Mouse (Mus musculus): ENCODE measurements around the gene Ifit2. TPM values are rescaled to one million over a fixed set of nuclear protein-coding genes. Genes with fewer than 3 reads are reported as not detected.

The Ifit2 gene
- polyA plus RNA-seq, 1 experiment, result 4.0 TPM

- 87% methylated on average over 5 of the region's 5 CpGs for WGBS
- H3K27me3 ChIP-seq (ENCODE audit: control insufficient read depth, insufficient read depth, low read length), result no peaks in the 10 kb centered on the region
- no peaks in the 10 kb centered on the region for H3K4me1 ChIP-seq (ENCODE audit: control insufficient read depth, insufficient read depth, low read length)
- TF ChIP-seq POLR2A (IDR thresholded peaks at IDR 0.05; ENCODE audit: borderline replicate concordance, insufficient read depth, low read length) (no peak), CTCF (IDR thresholded peaks at IDR 0.05; ENCODE audit: borderline replicate concordance, insufficient read depth, low read depth, low read length) (no peak)
- no peak for DNase-seq
- H3K4me3 ChIP-seq (replicated peaks; ENCODE audit: insufficient read depth, low read depth, low read length), result no peak overlapping the region
- no peak overlapping the region for H3K27ac ChIP-seq (ENCODE audit: insufficient read depth, low read length)
These were observed 70.4 kb downstream of the Ifit2 start for GRCm38 (mm10) chr19:34620871-34621270.

DNA sequence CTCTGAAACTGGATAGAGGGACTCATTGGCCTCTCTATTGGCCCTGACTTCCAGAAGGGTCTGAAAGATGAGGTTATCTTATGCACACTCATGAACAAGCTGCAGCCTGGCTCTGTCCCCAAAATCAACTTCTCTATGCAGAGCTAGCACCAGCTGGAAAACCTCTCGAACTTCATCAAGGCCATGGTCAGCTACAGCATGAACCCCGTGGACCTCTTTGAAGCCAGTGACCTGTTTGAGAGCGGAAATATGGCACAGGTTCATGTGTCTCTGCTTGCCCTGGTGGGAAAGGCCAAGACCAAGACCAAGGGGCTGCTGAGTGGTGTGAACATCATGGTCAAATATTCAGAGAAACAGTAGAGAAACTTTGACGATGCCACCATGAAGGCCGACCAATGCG is 73.3 kb downstream of the Ifit2 start:
- no peak overlapping the region for H3K4me3 ChIP-seq (replicated peaks; ENCODE audit: insufficient read depth, low read depth, low read length)
- TF ChIP-seq CTCF (IDR thresholded peaks at IDR 0.05; ENCODE audit: borderline replicate concordance, insufficient read depth, low read depth, low read length) (no peak), POLR2A (IDR thresholded peaks at IDR 0.05; ENCODE audit: borderline replicate concordance, insufficient read depth, low read length) (no peak)
- no peak for DNase-seq
- WGBS, result 92% methylated on average over 6 of the region's 6 CpGs
- H3K27me3 ChIP-seq (ENCODE audit: control insufficient read depth, insufficient read depth, low read length), result no peaks in the 10 kb centered on the region
- H3K27ac ChIP-seq (ENCODE audit: insufficient read depth, low read length), result no peak overlapping the region
- H3K4me1 ChIP-seq (ENCODE audit: control insufficient read depth, insufficient read depth, low read length), result no peaks in the 10 kb centered on the region

GRCm38 (mm10) chr19:34624663-34625062 is 74.2 kb downstream of the Ifit2 start:
- Histone ChIP-seq H3K4me1 (ENCODE audit: control insufficient read depth, insufficient read depth, low read length) (no peaks in the 10 kb centered on the region), H3K27ac (ENCODE audit: insufficient read depth, low read length) (no peak overlapping the region), H3K4me3 (replicated peaks; ENCODE audit: insufficient read depth, low read depth, low read length) (no peak overlapping the region), H3K27me3 (ENCODE audit: control insufficient read depth, insufficient read depth, low read length) (no peaks in the 10 kb centered on the region)
- 87% methylated on average over 4 of the region's 4 CpGs for WGBS
- TF ChIP-seq POLR2A (IDR thresholded peaks at IDR 0.05; ENCODE audit: borderline replicate concordance, insufficient read depth, low read length), result no peak
- TF ChIP-seq CTCF (IDR thresholded peaks at IDR 0.05; ENCODE audit: borderline replicate concordance, insufficient read depth, low read depth, low read length), result no peak
- no peak for DNase-seq

Other genes with a start within 250 kb of the Ifit2 start
- gene Ch25h, start 75.5 kb upstream of the Ifit2 start, polyA plus RNA-seq (2012; rRNA removed), result 0.41 and 0.68 TPM in 2 replicates
- gene Lipa, start 23.2 kb upstream of the Ifit2 start, polyA plus RNA-seq (2012; rRNA removed), result 16.6 and 18.1 TPM in 2 replicates
- gene Ifit3, start 32.8 kb downstream of the Ifit2 start, polyA plus RNA-seq (2012; rRNA removed), result 13.3 and 15.9 TPM in 2 replicates
- gene Ifit1bl1, start 51.3 kb downstream of the Ifit2 start, polyA plus RNA-seq (2012; rRNA removed), result 0.93 and 1.1 TPM in 2 replicates
- 5.5 and 5.8 TPM in 2 replicates for gene Ifit3b, start 57.3 kb downstream of the Ifit2 start, polyA plus RNA-seq (2012; rRNA removed)
- gene Ifit1bl2, start 90.0 kb downstream of the Ifit2 start, polyA plus RNA-seq (2012; rRNA removed), result 0.16 and 0.20 TPM in 2 replicates
- gene Ifit1, start 90.2 kb downstream of the Ifit2 start, polyA plus RNA-seq (2012; rRNA removed), result 2.3 and 2.9 TPM in 2 replicates
- 1.3 and 1.8 TPM in 2 replicates for gene Slc16a12, start 196.6 kb downstream of the Ifit2 start, polyA plus RNA-seq (2012; rRNA removed)